Mouse (Mus musculus) forebrain, embryonic 11.5 days (tissue): ENCODE data around the gene Braf. TPM values are rescaled to one million over a fixed set of nuclear protein-coding genes. Genes with fewer than 3 reads are reported as not detected.
"Not testable (repeated sequence)": the region's sequence is repeated elsewhere in the genome, so short reads cannot be mapped to it uniquely, and the experiment has no call there.

ENCODE experiments used
- ATAC-seq: fragments of 200-750 bp; cut with Nextera tagmentation; replicated peaks from 2 replicates; pipeline ENCODE4 v1.8.0; 2017; ENCODE audit warnings: moderate TSS enrichment; ENCODE audit not compliant: low FRiP score
- DNase-seq: peaks from one replicate; pipeline ENCODE4 v3.0.0-alpha.2; 2017; ENCODE audit warnings: low spot score
- H3K27ac ChIP-seq: fragments of 300-500 bp; sonication (generic); 2 replicates; pipeline ENCODE4 v1.5.1; 2014; ENCODE audit warnings: low read depth, low read length
- H3K27me3 ChIP-seq: fragments of 300-500 bp; sonication (generic); 2 replicates; pipeline ENCODE4 v1.6.1; 2014; ENCODE audit warnings: mild to moderate bottlenecking, low read length, mixed read lengths; ENCODE audit not compliant: control insufficient read depth, insufficient read depth
- H3K36me3 ChIP-seq: fragments of 300-500 bp; sonication (generic); 2 replicates; pipeline ENCODE4 v1.6.1; 2014; ENCODE audit warnings: mild to moderate bottlenecking, low read length, moderate library complexity, mixed read lengths; ENCODE audit not compliant: control insufficient read depth, insufficient read depth
- H3K4me1 ChIP-seq: fragments of 300-500 bp; sonication (generic); replicated peaks from 2 replicates; pipeline ENCODE4 v1.6.1; 2014; ENCODE audit warnings: low read length, mixed read lengths; ENCODE audit not compliant: control insufficient read depth, insufficient read depth
- H3K4me2 ChIP-seq: fragments of 300-500 bp; sonication (generic); 2 replicates; pipeline ENCODE4 v1.6.1; 2014; ENCODE audit warnings: low read depth, mild to moderate bottlenecking, low read length, moderate library complexity, mixed read lengths; ENCODE audit not compliant: severe bottlenecking
- H3K4me3 ChIP-seq: fragments of 300-500 bp; sonication (generic); 2 replicates; pipeline ENCODE4 v1.5.1; 2014; ENCODE audit warnings: low read depth, low read length
- H3K9ac ChIP-seq: fragments of 300-500 bp; sonication (generic); 2 replicates; pipeline ENCODE4 v1.6.1; 2014; ENCODE audit warnings: low read length
- H3K9me3 ChIP-seq: fragments of 300-500 bp; sonication (generic); 2 replicates; pipeline ENCODE4 v1.6.1; 2016; ENCODE audit warnings: low read length, mixed read lengths; ENCODE audit not compliant: control insufficient read depth
- WGBS: fragments of 180-500 bp; shearing (Covaris S2); extraction: QIAGEN DNeasy Blood & Tissue Kit; methylation state at CpG from one replicate; pipeline ENCODE4 v1.1.7; 2014; 5-methylcytosine and 5-hydroxymethylcytosine counted together
- polyA plus RNA-seq: library from polyadenylated mRNA; unstranded; fragments of >200 nt; fragmentation: Nextera tagmentation; extraction: Ambion mirVana; gene quantifications from 2 replicates; pipeline ENCODE4 v1.2.1, GENCODE M21; 2014

Gene Braf
- polyA plus RNA-seq, 1 experiment from 2014 or later, result 26.0 TPM

DNA sequence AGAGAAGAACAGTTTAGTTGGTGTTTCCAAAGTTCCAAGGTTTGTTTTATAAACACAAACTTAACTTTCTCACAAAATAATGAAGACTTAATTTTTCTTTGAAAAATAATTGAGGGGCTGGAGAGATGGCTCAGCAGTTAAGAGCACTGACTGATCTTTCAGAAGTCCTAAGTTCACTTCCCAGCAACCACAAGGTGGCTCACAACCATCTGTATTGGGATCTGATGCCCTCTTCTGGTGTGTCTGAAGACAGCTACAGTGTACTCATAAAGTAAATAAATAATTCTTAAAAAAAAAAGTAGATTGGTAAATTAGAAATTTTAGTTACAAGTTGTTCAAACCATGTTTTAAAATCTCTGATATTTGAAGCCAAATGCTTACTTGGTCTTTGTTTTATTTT, 38.4 kb downstream of the Braf start:
- H3K27me3 ChIP-seq, H3K9me3 ChIP-seq, H3K27ac ChIP-seq, H3K9ac ChIP-seq, H3K4me2 ChIP-seq, ATAC-seq, H3K4me3 ChIP-seq, H3K36me3 ChIP-seq, DNase-seq, H3K4me1 ChIP-seq: not testable (repeated sequence)

GRCm38 (mm10) chr6:39681795-39682194, 43.5 kb downstream of the Braf start:
- no peak for ATAC-seq
- H3K27ac ChIP-seq, result no peak overlapping the region
- no peak overlapping the region for H3K9ac ChIP-seq
- no peak overlapping the region for H3K4me3 ChIP-seq
- H3K4me1 ChIP-seq, result no peaks in the 10 kb centered on the region
- H3K36me3 ChIP-seq, result no peaks in the 10 kb centered on the region; the same call in 1 of the 2 replicates
- no peak overlapping the region for H3K4me2 ChIP-seq
- WGBS, result 76% methylated on average over 5 of the region's 5 CpGs
- H3K9me3 ChIP-seq, result no peaks in the 10 kb centered on the region; the same call in 1 of the 2 replicates
- H3K27me3 ChIP-seq, result no peaks in the 10 kb centered on the region
- DNase-seq, result no peak

DNA sequence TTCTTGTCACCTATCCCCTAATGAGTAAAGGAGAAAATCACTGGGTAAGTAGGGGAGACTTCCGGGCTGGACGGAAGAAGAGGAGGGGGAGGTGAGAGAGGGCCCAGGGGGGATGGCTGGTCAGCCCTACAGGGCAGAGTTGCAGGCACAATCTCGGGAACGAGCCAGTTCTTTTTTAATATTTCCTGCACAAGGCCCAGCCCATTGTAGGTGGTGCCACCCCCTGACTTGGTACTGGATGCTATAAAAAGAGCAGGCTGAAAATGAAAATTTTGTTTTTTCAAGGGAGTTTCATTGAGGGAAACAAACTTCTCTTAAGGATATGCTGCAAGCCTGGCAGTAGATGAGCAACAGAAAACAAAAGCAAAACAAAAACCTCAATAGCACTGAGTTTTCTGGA, 44.7 kb downstream of the Braf start:
- Histone ChIP-seq H3K27me3 (no peaks in the 10 kb centered on the region), H3K9ac (no peak overlapping the region), H3K36me3 (no peaks in the 10 kb centered on the region; the same call in 1 of the 2 replicates), H3K4me3 (no peak overlapping the region), H3K4me1 (no peaks in the 10 kb centered on the region), H3K27ac (no peak overlapping the region), H3K4me2 (no peak overlapping the region), H3K9me3 (no peaks in the 10 kb centered on the region; the same call in 1 of the 2 replicates)
- WGBS, result 26% methylated on average over 4 of the region's 4 CpGs
- DNase-seq (no peak), ATAC-seq (no peak)

GRCm38 (mm10) chr6:39678241-39678640, 47.0 kb downstream of the Braf start:
- H3K4me1 ChIP-seq, result no peaks in the 10 kb centered on the region
- ATAC-seq (no peak), DNase-seq (no peak)
- no peak overlapping the region for H3K27ac ChIP-seq
- 92% methylated on average over 1 of the region's 1 CpGs for WGBS
- no peak overlapping the region for H3K9ac ChIP-seq
- H3K27me3 ChIP-seq, result no peaks in the 10 kb centered on the region
- no peak overlapping the region for H3K4me2 ChIP-seq
- no peak overlapping the region for H3K4me3 ChIP-seq
- no peaks in the 10 kb centered on the region; the same call in 1 of the 2 replicates for H3K9me3 ChIP-seq
- no peaks in the 10 kb centered on the region; the same call in 1 of the 2 replicates for H3K36me3 ChIP-seq

DNA sequence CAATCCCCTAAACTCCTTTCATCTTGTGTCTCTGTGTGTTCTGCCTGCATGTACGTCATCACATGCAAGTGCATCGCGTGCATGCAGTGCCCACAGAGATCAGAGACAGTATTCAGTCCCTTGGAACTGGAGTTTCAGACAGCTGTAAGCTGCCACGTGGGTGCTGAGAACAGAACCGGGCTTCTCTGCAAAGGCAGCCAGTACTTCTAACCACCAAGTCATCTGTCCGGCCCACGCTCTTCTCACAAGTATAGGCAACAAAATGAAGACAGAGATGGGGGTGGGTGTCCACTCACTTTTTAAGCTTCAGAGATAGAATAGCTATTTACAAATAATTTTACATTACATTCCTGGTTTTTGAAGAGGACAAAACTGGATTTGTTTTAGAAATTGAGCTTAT, 50.2 kb downstream of the Braf start:
- no peak overlapping the region for H3K4me3 ChIP-seq
- DNase-seq (no peak), ATAC-seq (no peak)
- no peaks in the 10 kb centered on the region for H3K27me3 ChIP-seq
- no peaks in the 10 kb centered on the region; the same call in 1 of the 2 replicates for H3K9me3 ChIP-seq
- no peaks in the 10 kb centered on the region for H3K4me1 ChIP-seq
- H3K4me2 ChIP-seq, result no peak overlapping the region
- WGBS, result 89% methylated on average over 7 of the region's 7 CpGs
- no peak overlapping the region for H3K27ac ChIP-seq
- H3K36me3 ChIP-seq, result no peaks in the 10 kb centered on the region; the same call in 1 of the 2 replicates
- H3K9ac ChIP-seq, result no peak overlapping the region

- no peak overlapping the region for H3K27ac ChIP-seq
- WGBS, result 97% methylated on average over 2 of the region's 2 CpGs
- no peaks in the 10 kb centered on the region; the same call in 1 of the 2 replicates for H3K36me3 ChIP-seq
- H3K4me2 ChIP-seq, result no peak overlapping the region
- no peaks in the 10 kb centered on the region for H3K4me1 ChIP-seq
- H3K4me3 ChIP-seq, result no peak overlapping the region
- no peaks in the 10 kb centered on the region for H3K9me3 ChIP-seq
- ATAC-seq, result no peak
- no peak overlapping the region for H3K9ac ChIP-seq
- DNase-seq, result no peak
- H3K27me3 ChIP-seq, result no peaks in the 10 kb centered on the region
Measured at GRCm38 (mm10) chr6:39611296-39611695, 114.0 kb downstream of the Braf start.

GRCm38 (mm10) chr6:39610207-39610606, 115.1 kb downstream of the Braf start:
- H3K4me1 ChIP-seq, result no peaks in the 10 kb centered on the region
- no peak overlapping the region for H3K4me3 ChIP-seq
- DNase-seq (no peak), ATAC-seq (no peak)
- no peaks in the 10 kb centered on the region for H3K27me3 ChIP-seq
- H3K27ac ChIP-seq, result no peak overlapping the region
- H3K9ac ChIP-seq, result no peak overlapping the region
- no peaks in the 10 kb centered on the region; the same call in 1 of the 2 replicates for H3K36me3 ChIP-seq
- WGBS, result 72% methylated on average over 2 of the region's 2 CpGs
- no peaks in the 10 kb centered on the region for H3K9me3 ChIP-seq
- no peak overlapping the region for H3K4me2 ChIP-seq

DNA sequence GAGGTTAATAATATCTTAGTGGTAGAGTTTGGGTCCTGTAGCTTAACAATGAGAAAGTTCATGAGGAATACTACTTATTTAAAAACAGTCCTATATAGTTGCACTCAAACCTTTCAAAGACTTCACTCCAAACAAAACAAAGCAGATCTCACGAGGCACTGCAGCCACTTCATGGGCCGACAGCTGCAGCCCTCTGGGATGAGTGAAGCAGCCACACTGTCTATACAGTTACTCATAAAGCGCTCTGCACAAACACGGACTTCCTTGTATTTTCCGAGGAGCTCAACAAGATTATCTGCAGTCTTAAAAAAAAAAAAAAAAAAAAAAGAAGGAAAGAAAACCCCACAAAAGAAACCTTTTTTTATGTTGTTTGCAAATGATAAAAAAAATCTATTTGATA, 117.9 kb downstream of the Braf start:
- ATAC-seq (no peak), DNase-seq (no peak)
- Histone ChIP-seq H3K4me2 (no peak overlapping the region), H3K27me3 (no peaks in the 10 kb centered on the region), H3K9me3 (no peaks in the 10 kb centered on the region), H3K27ac (no peak overlapping the region), H3K9ac (no peak overlapping the region), H3K4me1 (no peaks in the 10 kb centered on the region), H3K4me3 (no peak overlapping the region), H3K36me3 (no peaks in the 10 kb centered on the region; the same call in 1 of the 2 replicates)
- WGBS, result 80% methylated on average over 5 of the region's 5 CpGs

- no peak overlapping the region for H3K4me2 ChIP-seq
- H3K36me3 ChIP-seq, result no peaks in the 10 kb centered on the region; the same call in 1 of the 2 replicates
- H3K4me1 ChIP-seq, result no peaks in the 10 kb centered on the region
- 80% methylated on average over 3 of the region's 3 CpGs for WGBS
- no peaks in the 10 kb centered on the region for H3K9me3 ChIP-seq
- no peak overlapping the region for H3K9ac ChIP-seq
- no peak overlapping the region for H3K4me3 ChIP-seq
- no peaks in the 10 kb centered on the region for H3K27me3 ChIP-seq
- H3K27ac ChIP-seq, result no peak overlapping the region
- DNase-seq, result no peak
- ATAC-seq, result no peak
Measured at GRCm38 (mm10) chr6:39606862-39607261, 118.4 kb downstream of the Braf start.
